Mouse (Mus musculus): ENCODE results near the gene Wdr31. TPM values are rescaled to one million over a fixed set of nuclear protein-coding genes. Genes with fewer than 3 reads are reported as not detected.
"Not testable (repeated sequence)": the region's sequence is repeated elsewhere in the genome, so short reads cannot be mapped to it uniquely, and the experiment has no call there.

Gene Wdr31
- polyA plus RNA-seq, 1 experiment from 2014 or later, result 0.48 TPM

GRCm38 (mm10) chr4:62486162-62486696 is 15.5 kb upstream of the Wdr31 start:
- 84% methylated on average over 15 of the region's 15 CpGs for WGBS (ENCODE audit: insufficient replicate concordance)
- no peak overlapping the region for H3K27ac ChIP-seq (ENCODE audit: low read length)
- no peak for ATAC-seq (ENCODE audit: low read depth)

GRCm38 (mm10) chr4:62485450-62486161 is 14.9 kb upstream of the Wdr31 start:
- Histone ChIP-seq H3K36me3 (ENCODE audit: control insufficient read depth, insufficient read depth) (no peaks in the 10 kb centered on the region), H3K4me3 (ENCODE audit: low read depth, low read length) (no peak overlapping the region), H3K27ac (ENCODE audit: low read length) (peak overlapping the region; percentile 26; the same call in 1 of the 2 replicates), H3K9ac (ENCODE audit: low read depth, low read length) (no peak overlapping the region), H3K9me3 (replicated peaks; ENCODE audit: control insufficient read depth, low read length) (no peaks in the 10 kb centered on the region), H3K4me2 (ENCODE audit: low read depth, low read length) (peak overlapping the region; percentile 18; the same call in 1 of the 2 replicates), H3K4me1 (ENCODE audit: control insufficient read depth, low read depth, low read length) (peaks cover 19% of the 10 kb centered on the region), H3K27me3 (ENCODE audit: control insufficient read depth, insufficient read depth, low read depth, low read length) (peaks cover 19% of the 10 kb centered on the region)
- WGBS (ENCODE audit: insufficient replicate concordance), result 61% methylated on average over 8 of the region's 8 CpGs
- peak; percentile 86 for ATAC-seq (ENCODE audit: low read depth)

More at GRCm38 (mm10) chr4:62486162-62486696, 15.5 kb upstream of the Wdr31 start:
- Histone ChIP-seq H3K4me1 (ENCODE audit: control insufficient read depth, low read depth, low read length) (peaks cover 19% of the 10 kb centered on the region), H3K27me3 (ENCODE audit: control insufficient read depth, insufficient read depth, low read depth, low read length) (peaks cover 12% of the 10 kb centered on the region), H3K4me2 (ENCODE audit: low read depth, low read length) (no peak overlapping the region), H3K36me3 (ENCODE audit: control insufficient read depth, insufficient read depth) (no peaks in the 10 kb centered on the region), H3K9ac (ENCODE audit: low read depth, low read length) (no peak overlapping the region), H3K9me3 (replicated peaks; ENCODE audit: control insufficient read depth, low read length) (no peaks in the 10 kb centered on the region), H3K4me3 (ENCODE audit: low read depth, low read length) (no peak overlapping the region)

GRCm38 (mm10) chr4:62484928-62485327 is 14.2 kb upstream of the Wdr31 start:
- H3K4me1 ChIP-seq (ENCODE audit: control insufficient read depth, low read depth, low read length), result peaks cover 21% of the 10 kb centered on the region
- no peaks in the 10 kb centered on the region for H3K9me3 ChIP-seq (replicated peaks; ENCODE audit: control insufficient read depth, low read length)
- H3K36me3 ChIP-seq (ENCODE audit: control insufficient read depth, insufficient read depth), result no peaks in the 10 kb centered on the region
- no peak overlapping the region for H3K4me2 ChIP-seq (ENCODE audit: low read depth, low read length)
- no peak overlapping the region for H3K4me3 ChIP-seq (ENCODE audit: low read depth, low read length)
- no peak overlapping the region for H3K9ac ChIP-seq (ENCODE audit: low read depth, low read length)
- ATAC-seq (ENCODE audit: low read depth), result no peak
- 61% methylated on average over 3 of the region's 3 CpGs for WGBS (ENCODE audit: insufficient replicate concordance)
- peaks cover 25% of the 10 kb centered on the region for H3K27me3 ChIP-seq (ENCODE audit: control insufficient read depth, insufficient read depth, low read depth, low read length)
- H3K27ac ChIP-seq (ENCODE audit: low read length), result no peak overlapping the region

- Histone ChIP-seq H3K4me3 (ENCODE audit: low read depth, low read length) (no peak overlapping the region), H3K4me2 (ENCODE audit: low read depth, low read length) (no peak overlapping the region), H3K9ac (ENCODE audit: low read depth, low read length) (no peak overlapping the region), H3K27me3 (ENCODE audit: control insufficient read depth, insufficient read depth, low read depth, low read length) (peaks cover 33% of the 10 kb centered on the region), H3K9me3 (replicated peaks; ENCODE audit: control insufficient read depth, low read length) (no peaks in the 10 kb centered on the region), H3K27ac (ENCODE audit: low read length) (no peak overlapping the region), H3K4me1 (ENCODE audit: control insufficient read depth, low read depth, low read length) (peaks cover 18% of the 10 kb centered on the region), H3K36me3 (ENCODE audit: control insufficient read depth, insufficient read depth) (no peaks in the 10 kb centered on the region)
- 0 out of 2 replicates have a peak, but pooled peaks have one; percentile 2 for ATAC-seq (ENCODE audit: low read depth)
- 19% methylated on average over 10 of the region's 10 CpGs for WGBS (ENCODE audit: insufficient replicate concordance)
Measured at GRCm38 (mm10) chr4:62480709-62481605, 10.3 kb upstream of the Wdr31 start.

- Histone ChIP-seq H3K4me2 (ENCODE audit: low read depth, low read length) (peak within 1 kb of the TSS; percentile 85), H3K9me3 (replicated peaks; ENCODE audit: control insufficient read depth, low read length) (no peaks in the 10 kb centered on the region), H3K27ac (ENCODE audit: low read length) (no peak within 1 kb of the TSS), H3K36me3 (ENCODE audit: control insufficient read depth, insufficient read depth) (no peaks in the 10 kb centered on the region), H3K4me1 (ENCODE audit: control insufficient read depth, low read depth, low read length) (peaks cover 10% of the 10 kb centered on the region), H3K27me3 (ENCODE audit: control insufficient read depth, insufficient read depth, low read depth, low read length) (peaks cover 33% of the 10 kb centered on the region), H3K4me3 (ENCODE audit: low read depth, low read length) (peak within 1 kb of the TSS; percentile 56), H3K9ac (ENCODE audit: low read depth, low read length) (no peak within 1 kb of the TSS; the same call in 1 of the 2 replicates)
- WGBS (ENCODE audit: insufficient replicate concordance), result 2% methylated on average over 71 of the region's 71 CpGs
- peak; percentile 71 for ATAC-seq (ENCODE audit: low read depth)
Measured at GRCm38 (mm10) chr4:62479937-62480708, 9.4 kb upstream of the Wdr31 start, which contains the start of gene Bspry. TSS of gene Bspry (plus strand) at chr4:62480053.

DNA sequence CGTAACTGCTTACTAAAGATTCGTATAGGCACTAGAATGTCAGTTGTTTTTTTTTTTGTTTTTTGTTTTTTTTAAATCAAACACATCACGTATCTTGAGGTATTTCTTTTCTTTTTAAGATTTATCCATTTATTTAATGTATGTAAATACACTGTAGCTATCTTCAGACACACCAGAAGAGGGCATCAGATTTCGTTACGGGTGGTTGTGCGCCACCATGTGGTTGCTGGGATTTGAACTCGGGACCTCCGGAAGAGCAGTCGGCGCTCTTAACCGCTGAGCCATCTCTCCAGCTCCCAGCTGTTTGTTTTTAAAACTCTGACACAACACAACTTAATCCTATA is 8.9 kb upstream of the Wdr31 start:
- not testable (repeated sequence) for H3K4me1 ChIP-seq (ENCODE audit: control insufficient read depth, low read depth, low read length); H3K9ac ChIP-seq (ENCODE audit: low read depth, low read length); H3K9me3 ChIP-seq (replicated peaks; ENCODE audit: control insufficient read depth, low read length); H3K27ac ChIP-seq (ENCODE audit: low read length); H3K36me3 ChIP-seq (ENCODE audit: control insufficient read depth, insufficient read depth)
- H3K27me3 ChIP-seq (ENCODE audit: control insufficient read depth, insufficient read depth, low read depth, low read length), result peaks cover 33% of the 10 kb centered on the region
- peak overlapping the region; percentile 85 for H3K4me2 ChIP-seq (ENCODE audit: low read depth, low read length)
- WGBS (ENCODE audit: insufficient replicate concordance), result 10% methylated on average over 11 of the region's 11 CpGs
- ATAC-seq (ENCODE audit: low read depth), result peak; percentile 35; the same call in 1 of the 2 replicates
- peak overlapping the region; percentile 56 for H3K4me3 ChIP-seq (ENCODE audit: low read depth, low read length)

DNA sequence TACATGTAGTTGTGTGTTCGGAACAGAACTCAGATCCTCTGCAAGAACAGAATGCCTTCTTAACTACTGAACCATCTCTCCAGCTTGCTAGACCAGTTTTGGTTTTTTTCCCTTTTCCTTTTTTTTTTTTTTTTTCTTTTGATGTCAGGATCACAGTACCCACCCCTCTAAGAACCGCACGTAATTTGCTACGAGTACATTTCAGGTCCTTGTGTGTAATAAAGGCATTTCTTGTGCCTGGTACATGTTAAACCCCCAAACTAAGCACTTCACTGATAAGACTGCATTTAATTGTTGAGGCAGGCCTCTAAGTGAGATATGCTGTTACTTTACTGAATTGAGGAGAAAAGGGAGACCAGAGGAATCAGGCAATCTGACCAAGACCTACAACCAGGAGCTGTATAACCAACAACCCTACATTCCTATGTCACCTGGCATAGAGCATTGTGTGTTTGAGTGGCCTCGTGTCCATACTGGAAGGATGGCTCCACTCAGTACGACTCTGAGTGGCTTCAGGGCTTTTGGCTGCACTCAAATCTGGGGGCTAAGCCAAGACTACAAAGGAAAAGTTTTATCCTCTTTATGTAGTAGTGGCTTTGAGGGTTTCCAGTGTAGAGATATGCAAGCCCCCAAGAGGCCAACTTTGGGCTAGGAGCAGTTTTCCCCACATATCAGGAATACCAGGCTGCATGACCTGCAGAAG is 7.0 kb upstream of the Wdr31 start:
- no peak for ATAC-seq (ENCODE audit: low read depth)
- H3K4me1 ChIP-seq (ENCODE audit: control insufficient read depth, low read depth, low read length), result peaks cover 7% of the 10 kb centered on the region
- 70% methylated on average over 6 of the region's 6 CpGs for WGBS (ENCODE audit: insufficient replicate concordance)
- H3K4me3 ChIP-seq (ENCODE audit: low read depth, low read length), result no peak overlapping the region
- H3K27ac ChIP-seq (ENCODE audit: low read length), result no peak overlapping the region
- H3K9me3 ChIP-seq (replicated peaks; ENCODE audit: control insufficient read depth, low read length), result no peaks in the 10 kb centered on the region
- H3K36me3 ChIP-seq (ENCODE audit: control insufficient read depth, insufficient read depth), result no peaks in the 10 kb centered on the region
- peaks cover 33% of the 10 kb centered on the region for H3K27me3 ChIP-seq (ENCODE audit: control insufficient read depth, insufficient read depth, low read depth, low read length)
- no peak overlapping the region for H3K4me2 ChIP-seq (ENCODE audit: low read depth, low read length)
- H3K9ac ChIP-seq (ENCODE audit: low read depth, low read length), result no peak overlapping the region

DNA sequence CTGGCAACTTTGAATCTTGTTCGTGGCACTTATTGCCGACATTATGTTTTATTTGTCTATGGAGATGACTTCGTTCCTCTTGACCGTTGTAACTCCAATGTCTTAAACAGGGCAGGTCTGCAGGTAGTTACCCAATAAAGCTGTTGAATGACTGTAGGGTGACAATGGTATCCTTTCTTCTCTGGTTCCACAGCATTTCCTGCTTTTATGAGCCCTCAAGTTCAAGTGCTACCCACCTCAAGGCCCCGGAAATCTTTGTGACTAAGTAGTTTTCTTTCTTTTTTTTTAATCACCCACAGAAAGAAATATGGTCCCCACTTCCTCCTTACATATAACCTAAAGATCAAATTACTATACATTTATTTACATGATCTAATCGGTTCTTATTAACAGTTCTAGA is 5.1 kb upstream of the Wdr31 start:
- 68% methylated on average over 6 of the region's 6 CpGs for WGBS (ENCODE audit: insufficient replicate concordance)
- Histone ChIP-seq H3K4me2 (ENCODE audit: low read depth, low read length) (no peak overlapping the region), H3K4me1 (ENCODE audit: control insufficient read depth, low read depth, low read length) (peaks cover 7% of the 10 kb centered on the region), H3K4me3 (ENCODE audit: low read depth, low read length) (no peak overlapping the region), H3K36me3 (ENCODE audit: control insufficient read depth, insufficient read depth) (no peaks in the 10 kb centered on the region), H3K9ac (ENCODE audit: low read depth, low read length) (no peak overlapping the region), H3K27ac (ENCODE audit: low read length) (no peak overlapping the region), H3K27me3 (ENCODE audit: control insufficient read depth, insufficient read depth, low read depth, low read length) (peaks cover 16% of the 10 kb centered on the region), H3K9me3 (replicated peaks; ENCODE audit: control insufficient read depth, low read length) (no peaks in the 10 kb centered on the region)
- no peak for ATAC-seq (ENCODE audit: low read depth)
